Mouse (Mus musculus) monocyte, adult 5-6 weeks (primary cell): ENCODE data around the gene Nhlrc2. TPM values are rescaled to one million over a fixed set of nuclear protein-coding genes. Genes with fewer than 3 reads are reported as not detected.

Experiments used
- ATAC-seq: fragments of 153-309, 156-312 bp; replicated peaks from 2 replicates; pipeline ENCODE4 v1.8.0; 2017; ENCODE audit warnings: mild to moderate bottlenecking; ENCODE audit not compliant: low TSS enrichment, insufficient number of reproducible peaks, severe bottlenecking, poor library complexity, low FRiP score
- total RNA-seq: library from RNA; stranded (forward); fragments of 200-1000, 200-491, 200-594 nt; gene quantifications from 3 replicates; pipeline ENCODE4 v1.2.3, GENCODE M21; 2017

Gene Nhlrc2
- total RNA-seq, 1 experiment from 2014 or later: 25.3 TPM

- ATAC-seq: no peak
These were observed 52.7 kb downstream of the Nhlrc2 start for GRCm38 (mm10) chr19:56600797-56601196.

- no peak for ATAC-seq
These were observed 53.9 kb downstream of the Nhlrc2 start for GRCm38 (mm10) chr19:56601901-56602347.

- ATAC-seq: no peak
These were observed 60.9 kb downstream of the Nhlrc2 start for GRCm38 (mm10) chr19:56608946-56609345.

GRCm38 (mm10) chr19:56614131-56614530 is 66.1 kb downstream of the Nhlrc2 start:
- ATAC-seq: no peak

- ATAC-seq: no peak
These were observed 70.8 kb downstream of the Nhlrc2 start for GRCm38 (mm10) chr19:56618845-56619244.

GRCm38 (mm10) chr19:56619546-56619945 is 71.5 kb downstream of the Nhlrc2 start:
- ATAC-seq: no peak

- no peak for ATAC-seq
These were observed 73.8 kb downstream of the Nhlrc2 start for GRCm38 (mm10) chr19:56621876-56622275.

GRCm38 (mm10) chr19:56627881-56628472 is 79.9 kb downstream of the Nhlrc2 start:
- no peak for ATAC-seq

GRCm38 (mm10) chr19:56629647-56630046 is 81.6 kb downstream of the Nhlrc2 start:
- no peak for ATAC-seq

- ATAC-seq: no peak
These were observed 83.0 kb downstream of the Nhlrc2 start for GRCm38 (mm10) chr19:56631017-56631416.

- ATAC-seq: no peak
These were observed 83.4 kb downstream of the Nhlrc2 start for GRCm38 (mm10) chr19:56631451-56631901.

GRCm38 (mm10) chr19:56637035-56637683 is 89.1 kb downstream of the Nhlrc2 start:
- ATAC-seq: no peak

GRCm38 (mm10) chr19:56637684-56638049 is 89.6 kb downstream of the Nhlrc2 start:
- ATAC-seq: no peak

- no peak for ATAC-seq
These were observed 99.5 kb downstream of the Nhlrc2 start for GRCm38 (mm10) chr19:56647451-56648120.

- no peak for ATAC-seq
These were observed 103.2 kb downstream of the Nhlrc2 start for GRCm38 (mm10) chr19:56651262-56651661.

- no peak for ATAC-seq
These were observed 104.2 kb downstream of the Nhlrc2 start for GRCm38 (mm10) chr19:56652034-56652962.
